In the genomic region with DNA sequence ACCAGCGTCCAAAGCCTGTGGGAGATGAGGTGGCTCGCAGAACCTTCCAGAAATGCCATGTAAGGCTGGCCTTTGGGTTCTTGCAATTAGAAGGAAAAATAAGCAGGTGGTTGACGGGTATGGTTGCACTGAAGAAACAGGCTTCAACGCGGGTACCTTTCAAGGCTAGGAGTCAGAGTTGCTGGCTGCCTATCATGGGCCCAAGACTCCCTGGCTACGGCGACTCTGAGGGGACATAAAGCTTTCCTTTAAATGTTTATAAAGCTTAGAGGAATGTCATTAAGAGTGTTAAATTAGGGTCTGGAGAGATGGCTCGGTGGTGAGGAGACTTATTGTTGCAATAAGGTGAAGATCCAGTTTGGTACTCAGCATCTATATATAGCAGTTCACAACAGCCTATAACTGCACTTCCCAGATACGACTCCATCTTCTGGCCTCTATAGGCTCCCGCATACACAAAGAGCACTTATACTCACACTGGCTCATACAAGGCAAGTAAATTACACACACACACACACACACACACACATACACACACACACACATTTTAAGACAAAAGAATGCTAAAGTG, we compare ENCODE assay signal across 8 mouse cellular contexts. TPM values are rescaled to one million over a fixed set of nuclear protein-coding genes. Genes with fewer than 3 reads are reported as not detected.
DNase-seq lines count a peak whose midpoint lies in the region; ATAC-seq and TF ChIP-seq lines count a peak whose summit lies in the region.

No protein-coding gene starts in this region.

- TF ChIP-seq POLR2A in bone marrow, adult 2 months (IDR thresholded peaks at IDR 0.05; ENCODE audit: borderline replicate concordance, control insufficient read depth, low read depth, low read length): no peak

- H3K4me2 ChIP-seq in forebrain, postnatal 0 days (ENCODE audit: low read depth): peak overlapping the region; percentile 69

- H3K9me3 ChIP-seq in forebrain, postnatal 0 days (ENCODE audit: low read length): no peaks in the 10 kb centered on the region

- H3K4me3 ChIP-seq in layer of hippocampus, adult 2 months: peak overlapping the region; percentile 59
- H3K4me3 ChIP-seq in bone marrow, adult 2 months (replicated peaks; ENCODE audit: control insufficient read depth, low read depth, low read length): peak overlapping the region; percentile 12
- peak overlapping the region; percentile 40 for H3K4me3 ChIP-seq in forebrain, postnatal 0 days (ENCODE audit: low read depth, low read length)
- peak overlapping the region; percentile 7; the same call in 1 of the 2 replicates for H3K4me3 ChIP-seq in macrophage (ENCODE audit: inconsistent target)

- H3K27ac ChIP-seq in layer of hippocampus, adult 2 months: peak overlapping the region; percentile 92
- H3K27ac ChIP-seq in bone marrow, adult 2 months (ENCODE audit: control insufficient read depth, insufficient read depth, low read depth, low read length, poor library complexity): no peak overlapping the region
- peak overlapping the region; percentile 66; the same call in 1 of the 2 replicates for H3K27ac ChIP-seq in forebrain, postnatal 0 days (ENCODE audit: low read depth, low read length)
- H3K27ac ChIP-seq in macrophage: peak overlapping the region; percentile 60

- no peaks in the 10 kb centered on the region for H3K79me2 ChIP-seq in macrophage (ENCODE audit: inconsistent target)

- no peaks in the 10 kb centered on the region; the same call in 1 of the 2 replicates for H3K4me1 ChIP-seq in bone marrow, adult 2 months (ENCODE audit: control insufficient read depth, insufficient read depth, low read length)
- no peaks in the 10 kb centered on the region for H3K4me1 ChIP-seq in forebrain, postnatal 0 days (ENCODE audit: insufficient read depth)

- H3K9ac ChIP-seq in forebrain, postnatal 0 days: peak overlapping the region; percentile 43

- 32% methylated on average over 10 of the region's 10 CpGs for WGBS in bone marrow, adult 2 months
- 28% methylated on average over 10 of the region's 10 CpGs for WGBS in forebrain, postnatal 0 days
- 41% methylated on average over 10 of the region's 10 CpGs for WGBS in macrophage (ENCODE audit: missing documents)

- intact Hi-C loops in gastrocnemius, postnatal 36 days (cut with DNase I): loop anchor here (5.0 kb wide), 1 partner anchor 222 kb away; a partner anchor contains a TSS

- peak; percentile 83 for ATAC-seq in forebrain, postnatal 0 days

- no peak for TF ChIP-seq CTCF in layer of hippocampus, adult 2 months (conservative IDR thresholded peaks at IDR 0.05)
- TF ChIP-seq CTCF in bone marrow, adult 2 months (IDR thresholded peaks at IDR 0.05; ENCODE audit: control insufficient read depth, insufficient read depth, low read length): no peak
- no peak for TF ChIP-seq CTCF in forebrain, postnatal 0 days (IDR thresholded peaks at IDR 0.05; ENCODE audit: low read depth)

- no peaks in the 10 kb centered on the region for H3K36me3 ChIP-seq in forebrain, postnatal 0 days (ENCODE audit: insufficient read depth)
- H3K36me3 ChIP-seq in macrophage (ENCODE audit: inconsistent target): no peaks in the 10 kb centered on the region

- no peaks in the 10 kb centered on the region for H3K27me3 ChIP-seq in forebrain, postnatal 0 days (ENCODE audit: insufficient read depth, low read length)

- DNase-seq in layer of hippocampus, adult 2 months (ENCODE audit: low spot score in 2 of 2): no peak
- no peak for DNase-seq in layer of hippocampus, adult 9-10 months (ENCODE audit: low spot score)
- DNase-seq in forebrain, postnatal 0 days: no peak
- no peak for DNase-seq in gastrocnemius, postnatal 36 days
- no peak for DNase-seq in layer of hippocampus, adult 9-11 months
- no peak for DNase-seq in testis, postnatal 10 days (ENCODE audit: low spot score)

RNA-seq across cellular contexts. Expression of a gene that starts 21.9 kb away (rescaled TPM):
- total RNA-seq in layer of hippocampus, adult 2 months (2021): 1 to 10 TPM; 1.5 to 2.3 TPM
- polyA plus RNA-seq in bone marrow, adult 2 months (2011; ENCODE audit: insufficient read depth, insufficient read length, low replicate concordance, missing spikeins): not detected in 2 replicates
- total RNA-seq in forebrain, postnatal 0 days (2014; rRNA removed): not detected in 2 replicates
- 0.20 and 0.21 TPM in 2 replicates for polyA plus RNA-seq in forebrain, postnatal 0 days (2015; fragmentation: Nextera tagmentation; extraction: Ambion mirVana)
- total RNA-seq in macrophage (2018; cell fraction: chromatin; rRNA removed): not detected
- total RNA-seq in macrophage (2018; cell fraction: cytosol; rRNA removed): not detected
- total RNA-seq in macrophage (2018; cell fraction: nucleus; rRNA removed): not detected
- not detected in 3 replicates for polyA plus RNA-seq in macrophage (2018)
- total RNA-seq in gastrocnemius, postnatal 36 days (2021): not detected

Comparison
In these comparisons a context has a peak if more than half of its experiments do, and no peak if none do; other contexts are left out.
1. H3K4me3 ChIP-seq: peak in every context shown above with its lines; median percentile 59 in layer of hippocampus, adult 2 months; 40 in forebrain, postnatal 0 days; 12 in bone marrow, adult 2 months; 7 in macrophage.